Mouse (Mus musculus) ES-Bruce4 (cell line): ENCODE measurements around the gene Cubn. TPM values are rescaled to one million over a fixed set of nuclear protein-coding genes. Genes with fewer than 3 reads are reported as not detected.

Experiments
- H3K27ac ChIP-seq: 2 replicates; pipeline ENCODE4 v1.5.1; 2012; ENCODE audit warnings: low read length, inconsistent platforms; ENCODE audit not compliant: insufficient read depth
- H3K27me3 ChIP-seq: 2 replicates; pipeline ENCODE4 v1.6.1; 2012; ENCODE audit warnings: mild to moderate bottlenecking, low read length, inconsistent platforms; ENCODE audit not compliant: control insufficient read depth, poor library complexity, insufficient read depth, severe bottlenecking
- H3K36me3 ChIP-seq: 2 replicates; pipeline ENCODE4 v1.6.1; 2012; ENCODE audit warnings: inconsistent platforms, mild to moderate bottlenecking, low read length, moderate library complexity; ENCODE audit not compliant: control insufficient read depth, poor library complexity, insufficient read depth, severe bottlenecking
- H3K4me1 ChIP-seq: one replicate; pipeline ENCODE4 v1.8.1; 2011; ENCODE audit warnings: low read length; ENCODE audit not compliant: control insufficient read depth, insufficient read depth
- H3K4me3 ChIP-seq: 2 replicates; pipeline ENCODE4 v1.5.1; 2011; ENCODE audit warnings: low read depth, mild to moderate bottlenecking, low read length
- H3K9ac ChIP-seq: 2 replicates; pipeline ENCODE4 v1.6.1; 2012; ENCODE audit warnings: low read depth, mild to moderate bottlenecking, inconsistent platforms; ENCODE audit not compliant: poor library complexity, severe bottlenecking
- H3K9me3 ChIP-seq: replicated peaks from 2 replicates; pipeline ENCODE4 v1.6.1; 2012; ENCODE audit warnings: mild to moderate bottlenecking, low read length, inconsistent platforms; ENCODE audit not compliant: control insufficient read depth, poor library complexity, insufficient read depth, severe bottlenecking
- CTCF ChIP-seq: IDR thresholded peaks from one replicate; pipeline ENCODE4 v1.8.1; 2011; ENCODE audit warnings: low read depth, low read length
- EP300 ChIP-seq: IDR thresholded peaks from 2 replicates; pipeline ENCODE4 v1.6.1; 2011; ENCODE audit warnings: low read depth, low read length; ENCODE audit not compliant: insufficient read depth
- POLR2A ChIP-seq: IDR thresholded peaks from one replicate; pipeline ENCODE4 v1.8.1; 2011; ENCODE audit warnings: low read length; ENCODE audit not compliant: insufficient read depth
- polyA plus RNA-seq: library from polyadenylated mRNA; stranded (reverse); fragments of >200 nt; gene quantifications from 2 replicates; pipeline ENCODE4 v1.2.4, GENCODE M21; 2011; ENCODE audit warnings: low read depth; ENCODE audit not compliant: missing spikeins, insufficient read depth, insufficient read length

Gene Cubn
- polyA plus RNA-seq, 1 experiment: 0.21 TPM

- TF ChIP-seq CTCF (no peak), POLR2A (no peak), EP300 (no peak)
- H3K4me1 ChIP-seq: no peaks in the 10 kb centered on the region
- H3K9me3 ChIP-seq: no peaks in the 10 kb centered on the region
- H3K27ac ChIP-seq: no peak overlapping the region
- no peaks in the 10 kb centered on the region for H3K36me3 ChIP-seq
- H3K4me3 ChIP-seq: peak overlapping the region; percentile 75
- peak overlapping the region; percentile 35 for H3K9ac ChIP-seq
- no peaks in the 10 kb centered on the region for H3K27me3 ChIP-seq
Observed at GRCm38 (mm10) chr2:13270736-13271135, 220.9 kb downstream of the Cubn start.

GRCm38 (mm10) chr2:13268681-13269293, 222.8 kb downstream of the Cubn start:
- no peaks in the 10 kb centered on the region for H3K4me1 ChIP-seq
- no peak overlapping the region for H3K4me3 ChIP-seq
- H3K36me3 ChIP-seq: no peaks in the 10 kb centered on the region
- no peak overlapping the region for H3K9ac ChIP-seq
- TF ChIP-seq POLR2A: no peak
- TF ChIP-seq CTCF: no peak
- TF ChIP-seq EP300: no peak
- H3K27me3 ChIP-seq: no peaks in the 10 kb centered on the region
- H3K27ac ChIP-seq: no peak overlapping the region
- no peaks in the 10 kb centered on the region for H3K9me3 ChIP-seq

- Histone ChIP-seq H3K27ac (no peak overlapping the region), H3K9ac (no peak overlapping the region), H3K4me3 (no peak overlapping the region), H3K27me3 (no peaks in the 10 kb centered on the region), H3K9me3 (no peaks in the 10 kb centered on the region), H3K36me3 (no peaks in the 10 kb centered on the region), H3K4me1 (no peaks in the 10 kb centered on the region)
- TF ChIP-seq CTCF (peak; percentile 35), EP300 (no peak), POLR2A (no peak)
Observed at GRCm38 (mm10) chr2:13264875-13265274, 226.7 kb downstream of the Cubn start.

GRCm38 (mm10) chr2:13263150-13263549, 228.5 kb downstream of the Cubn start:
- Histone ChIP-seq H3K36me3 (no peaks in the 10 kb centered on the region), H3K4me1 (peaks cover 2% of the 10 kb centered on the region), H3K9me3 (no peaks in the 10 kb centered on the region), H3K9ac (no peak overlapping the region), H3K27me3 (no peaks in the 10 kb centered on the region), H3K27ac (no peak overlapping the region), H3K4me3 (no peak overlapping the region)
- no peak for TF ChIP-seq CTCF
- TF ChIP-seq POLR2A: no peak
- no peak for TF ChIP-seq EP300

GRCm38 (mm10) chr2:13258606-13259005, 233.0 kb downstream of the Cubn start:
- TF ChIP-seq EP300 (no peak), POLR2A (no peak), CTCF (no peak)
- no peak overlapping the region for H3K9ac ChIP-seq
- H3K36me3 ChIP-seq: no peaks in the 10 kb centered on the region
- H3K27me3 ChIP-seq: no peaks in the 10 kb centered on the region
- peaks cover 3% of the 10 kb centered on the region; the same call in 1 of the 2 replicates for H3K9me3 ChIP-seq
- H3K4me3 ChIP-seq: no peak overlapping the region
- no peak overlapping the region for H3K27ac ChIP-seq
- peaks cover 2% of the 10 kb centered on the region for H3K4me1 ChIP-seq

GRCm38 (mm10) chr2:13240711-13241110, 250.9 kb downstream of the Cubn start:
- H3K4me1 ChIP-seq: no peaks in the 10 kb centered on the region
- no peaks in the 10 kb centered on the region for H3K36me3 ChIP-seq
- H3K4me3 ChIP-seq: no peak overlapping the region
- no peak for TF ChIP-seq POLR2A
- TF ChIP-seq EP300: no peak
- TF ChIP-seq CTCF: no peak
- no peaks in the 10 kb centered on the region for H3K27me3 ChIP-seq
- no peak overlapping the region for H3K27ac ChIP-seq
- H3K9me3 ChIP-seq: no peaks in the 10 kb centered on the region
- no peak overlapping the region for H3K9ac ChIP-seq
